Mouse (Mus musculus): ENCODE measurements around the gene Gm37240.

Gm37240 gene

DNA sequence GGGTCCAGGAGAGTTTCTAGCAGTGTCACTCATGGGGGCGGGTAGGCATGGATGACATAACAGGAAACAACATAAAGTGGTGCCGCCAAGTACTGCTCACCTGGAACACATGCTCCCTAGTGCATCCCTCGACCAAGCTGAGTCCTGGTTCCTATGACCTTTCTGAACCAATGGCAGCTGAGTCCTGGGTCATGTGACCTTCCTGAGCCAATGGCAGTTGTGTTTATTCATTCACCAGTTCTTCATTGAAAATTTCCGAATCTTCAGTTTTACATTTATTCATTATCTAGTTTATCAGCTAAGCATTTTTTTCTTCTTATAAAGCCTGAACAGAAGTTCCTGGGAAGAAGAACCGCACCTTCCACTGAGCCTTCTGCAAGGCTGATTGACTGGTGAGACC is 838.7 kb downstream of the Gm37240 start:
- no peak for ATAC-seq (ENCODE audit: low TSS enrichment)

DNA sequence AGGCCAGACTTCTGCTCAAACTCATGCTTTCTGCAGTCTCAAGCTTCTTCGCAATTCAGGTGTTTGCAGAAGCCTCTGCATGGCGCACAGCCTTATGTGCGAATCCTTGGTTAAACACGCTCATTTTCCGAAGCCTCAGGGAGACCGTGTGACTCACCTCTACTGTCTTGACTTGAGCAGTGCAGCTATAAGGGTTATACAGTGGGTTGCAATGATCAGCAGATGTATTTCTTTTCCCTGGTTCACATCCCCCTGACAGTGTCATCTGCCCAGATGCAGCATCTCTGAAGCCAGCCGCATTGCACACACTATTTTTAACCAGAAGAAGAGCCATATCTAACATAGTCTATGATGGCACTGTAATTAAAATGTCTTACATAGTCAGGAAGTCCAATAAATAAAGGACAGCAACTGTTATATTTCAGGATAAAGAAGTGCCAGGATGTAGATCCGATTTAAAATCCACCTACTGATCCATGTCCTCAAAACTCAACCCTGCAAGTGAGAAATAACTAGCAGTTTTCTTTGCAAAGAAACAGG is 843.6 kb downstream of the Gm37240 start:
- peak; percentile 64 for ATAC-seq (ENCODE audit: low TSS enrichment)

DNA sequence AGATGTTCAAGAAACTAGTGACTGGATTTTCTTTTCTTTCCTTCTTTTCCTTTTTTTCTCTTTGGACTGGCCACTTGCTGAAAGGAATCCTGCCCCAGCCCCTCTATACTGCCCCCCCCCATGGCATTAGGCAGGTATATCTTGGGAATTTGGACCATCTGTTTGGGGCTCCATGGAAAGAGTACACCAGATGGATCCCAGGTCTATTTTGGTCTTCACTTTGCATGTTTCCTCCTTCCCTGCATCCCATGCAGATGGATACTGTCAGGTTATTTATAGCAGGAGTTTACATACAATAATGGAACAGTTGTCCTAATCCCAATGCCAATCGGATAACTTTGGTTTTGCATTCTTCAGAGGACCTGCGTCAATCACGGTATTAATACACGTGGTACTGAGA is 845.2 kb downstream of the Gm37240 start:
- 0 out of 2 replicates have a peak, but pooled peaks have one; percentile 29 for ATAC-seq (ENCODE audit: low TSS enrichment)

DNA sequence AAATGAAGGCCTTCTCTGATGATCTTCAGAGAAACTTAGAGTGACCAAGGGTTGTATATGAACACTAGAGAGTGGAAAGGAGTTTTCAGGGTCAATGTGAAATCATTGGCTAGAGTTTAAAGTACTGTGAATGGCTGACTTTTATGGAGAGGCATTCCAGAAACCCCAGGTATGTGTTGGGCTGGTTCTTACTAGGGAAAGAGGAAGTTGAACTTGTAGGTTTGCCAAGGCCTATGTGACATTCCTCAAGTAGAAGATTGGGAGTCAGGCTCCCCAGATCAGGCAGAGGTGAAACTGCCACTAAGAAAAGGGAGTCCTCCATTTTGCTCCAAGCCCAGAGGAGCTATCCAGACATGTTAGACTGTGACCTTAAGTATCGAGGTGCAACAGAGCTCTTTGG is 858.2 kb downstream of the Gm37240 start:
- ATAC-seq (ENCODE audit: low TSS enrichment), result no peak

GRCm38 (mm10) chr3:85024817-85025705 is 862.3 kb downstream of the Gm37240 start:
- peak; percentile 62 for ATAC-seq (ENCODE audit: low TSS enrichment)

GRCm38 (mm10) chr3:85024237-85024636 is 863.1 kb downstream of the Gm37240 start:
- ATAC-seq (ENCODE audit: low TSS enrichment), result no peak

DNA sequence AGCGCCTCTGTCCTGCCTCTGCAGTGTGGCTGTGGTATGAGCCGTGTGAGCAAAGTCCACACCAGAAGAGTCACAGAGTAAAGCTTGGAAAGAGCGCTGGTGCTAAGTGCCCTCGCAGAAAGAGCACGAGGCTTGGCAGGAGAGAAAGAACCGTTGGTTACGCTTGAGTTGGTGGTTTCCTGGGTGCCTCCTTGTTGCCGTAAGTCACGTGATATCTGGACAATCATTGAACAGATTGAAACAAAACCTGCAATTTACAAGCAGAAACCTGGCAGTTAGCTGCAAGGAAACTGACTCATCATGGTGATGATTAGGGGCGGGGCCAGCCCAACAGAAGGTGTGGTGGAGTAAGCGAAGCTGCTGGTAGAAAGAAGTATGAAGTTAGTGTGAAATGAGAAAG is 864.5 kb downstream of the Gm37240 start:
- ATAC-seq (ENCODE audit: low TSS enrichment), result no peak

DNA sequence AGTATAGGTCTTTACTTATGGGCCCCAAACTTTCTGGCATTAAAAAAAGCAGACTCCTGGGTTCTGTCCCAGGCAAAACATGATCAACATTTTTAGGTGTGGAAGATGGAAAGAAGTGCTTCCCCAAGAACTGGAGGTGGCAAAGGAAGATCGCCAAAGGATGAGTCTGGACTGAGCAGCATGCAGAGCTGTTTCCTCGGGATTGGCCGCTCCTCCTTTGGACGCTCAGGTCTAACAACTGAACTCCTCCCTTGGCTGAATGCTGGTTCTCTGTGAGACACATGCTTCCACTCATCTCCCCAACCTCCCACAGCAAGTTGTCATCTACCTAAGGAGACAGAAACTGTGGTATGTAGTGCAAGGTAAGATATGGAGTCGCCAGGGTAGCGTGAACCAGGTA is 865.5 kb downstream of the Gm37240 start:
- ATAC-seq (ENCODE audit: low TSS enrichment), result peak; percentile 16; the same call in 1 of the 2 replicates

DNA sequence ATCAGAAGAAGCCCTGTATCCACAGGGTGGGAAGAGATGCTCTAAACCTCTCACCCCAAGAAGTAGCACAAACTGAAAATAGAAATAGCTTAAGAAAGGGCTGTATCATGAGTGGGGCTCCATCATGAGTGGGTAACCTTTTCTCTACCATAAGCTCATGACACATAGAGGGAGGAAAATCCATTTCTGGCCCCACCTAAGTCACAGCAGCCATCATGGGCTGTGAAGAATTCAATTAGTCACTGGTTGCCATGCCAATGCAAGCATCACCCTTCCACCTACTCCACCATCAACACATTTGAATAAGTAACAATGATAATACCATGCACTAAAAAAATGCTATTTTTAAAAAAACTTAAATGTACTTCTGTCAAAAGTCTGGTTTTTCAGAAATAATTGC is 867.2 kb downstream of the Gm37240 start:
- ATAC-seq (ENCODE audit: low TSS enrichment), result peak; percentile 58

DNA sequence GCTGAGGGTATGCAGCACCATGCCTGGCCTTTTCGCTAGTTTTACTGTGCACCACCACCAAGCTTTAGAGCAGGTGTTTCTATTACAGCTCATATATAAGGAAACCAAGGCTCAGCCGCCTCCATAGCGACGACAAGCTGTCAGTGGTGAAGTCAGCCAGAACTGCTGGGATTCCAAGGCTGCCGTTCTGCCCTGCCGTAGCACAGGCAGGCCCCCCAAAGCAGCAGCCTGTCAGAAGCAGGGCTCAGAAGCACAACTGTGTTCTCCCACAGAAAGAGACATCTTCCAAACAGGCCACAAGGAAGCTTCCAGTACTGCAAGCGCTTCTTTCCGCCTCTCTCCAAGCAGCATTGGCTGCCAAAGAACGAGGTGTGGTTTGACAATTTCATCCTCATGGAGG is 871.7 kb downstream of the Gm37240 start:
- peak; percentile 82 for ATAC-seq (ENCODE audit: low TSS enrichment)

DNA sequence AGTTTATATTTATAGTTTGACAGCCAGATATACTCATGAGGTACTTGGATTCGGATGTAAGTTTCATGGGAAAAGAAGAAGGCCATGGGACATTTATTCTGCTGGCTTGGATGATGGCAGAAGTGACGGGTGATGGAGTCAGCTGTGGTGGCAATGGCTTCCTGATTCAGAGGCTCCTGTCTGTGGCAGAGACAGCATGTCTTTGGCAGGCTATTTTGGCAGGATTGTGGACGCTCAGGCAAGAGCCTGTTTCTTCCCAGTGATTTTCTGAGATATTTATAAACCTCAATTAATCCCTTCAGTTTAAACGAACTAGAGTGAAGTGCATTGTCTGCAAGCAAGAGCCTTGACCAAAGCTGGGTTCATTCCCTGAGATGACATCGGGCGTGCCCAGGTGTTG is 874.4 kb downstream of the Gm37240 start:
- ATAC-seq (ENCODE audit: low TSS enrichment), result no peak

- ATAC-seq (ENCODE audit: low TSS enrichment), result no peak
Observed at GRCm38 (mm10) chr3:85005257-85005656, 882.1 kb downstream of the Gm37240 start.

- ATAC-seq (ENCODE audit: low TSS enrichment), result no peak
Observed at GRCm38 (mm10) chr3:84988880-84989279, 898.4 kb downstream of the Gm37240 start.

GRCm38 (mm10) chr3:84985121-84985625 is 902.1 kb downstream of the Gm37240 start:
- peak; percentile 68 for ATAC-seq (ENCODE audit: low TSS enrichment)

- ATAC-seq (ENCODE audit: low TSS enrichment), result no peak
Observed at GRCm38 (mm10) chr3:84982688-84983087, 904.6 kb downstream of the Gm37240 start.

- peak; percentile 10; the same call in 1 of the 2 replicates for ATAC-seq (ENCODE audit: low TSS enrichment)
Observed at GRCm38 (mm10) chr3:84980158-84980557, 907.2 kb downstream of the Gm37240 start.

DNA sequence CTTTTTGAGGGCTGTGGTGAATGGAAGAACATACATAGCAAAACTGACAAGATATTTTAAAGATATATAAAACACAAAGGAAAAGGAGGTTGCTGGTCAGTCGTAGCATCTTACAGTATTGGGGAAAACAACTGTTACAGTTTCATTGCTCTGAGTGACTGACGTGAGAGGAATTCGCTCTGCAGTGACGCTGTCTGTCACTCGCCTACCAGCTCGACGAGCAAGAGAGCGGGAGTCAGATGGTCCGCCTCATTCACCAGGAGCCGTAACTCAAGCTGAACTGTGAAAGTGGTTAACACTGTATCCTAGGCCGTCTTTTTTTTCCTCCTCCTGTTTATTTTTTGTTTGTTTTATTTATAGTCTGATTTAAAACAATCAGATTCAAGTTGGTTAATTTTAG is 908.6 kb downstream of the Gm37240 start:
- no peak for ATAC-seq (ENCODE audit: low TSS enrichment)

DNA sequence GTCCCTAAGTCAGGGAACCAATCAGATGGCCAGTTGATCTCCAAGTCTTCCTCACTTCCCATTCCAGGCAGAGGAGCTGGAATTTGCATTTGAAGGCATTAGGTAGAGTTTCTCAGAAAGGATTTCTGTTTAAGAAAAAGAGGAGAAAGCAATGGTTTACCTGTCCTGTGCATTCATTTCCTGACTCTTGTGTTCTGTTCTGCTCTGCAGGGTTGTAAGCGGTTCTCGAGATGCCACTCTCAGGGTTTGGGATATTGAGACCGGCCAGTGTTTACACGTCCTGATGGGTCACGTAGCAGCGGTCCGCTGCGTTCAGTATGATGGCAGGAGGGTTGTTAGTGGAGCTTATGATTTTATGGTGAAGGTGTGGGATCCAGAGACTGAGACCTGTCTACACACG is 913.1 kb downstream of the Gm37240 start:
- ATAC-seq (ENCODE audit: low TSS enrichment), result no peak

- ATAC-seq (ENCODE audit: low TSS enrichment), result no peak
Observed at GRCm38 (mm10) chr3:84972881-84973280, 914.4 kb downstream of the Gm37240 start.

DNA sequence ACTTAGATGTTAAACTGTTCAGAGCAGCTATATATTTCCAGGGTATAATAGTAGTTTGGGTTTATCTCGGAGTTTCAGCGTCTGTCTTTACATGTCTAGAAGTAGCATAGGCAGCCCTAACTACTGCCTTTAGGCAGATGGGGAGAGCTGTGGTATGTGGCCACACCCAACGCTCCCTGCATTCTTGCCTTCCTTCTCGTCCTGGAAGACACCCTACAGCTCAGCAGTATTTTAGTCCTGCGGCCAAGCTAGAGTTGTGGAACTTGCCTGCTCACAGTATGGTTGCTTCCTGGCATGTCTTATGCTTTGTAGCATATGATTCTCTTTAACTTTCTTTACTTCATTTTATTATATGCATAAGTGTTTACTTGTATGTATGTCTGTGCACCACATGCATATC is 915.8 kb downstream of the Gm37240 start:
- ATAC-seq (ENCODE audit: low TSS enrichment), result no peak

DNA sequence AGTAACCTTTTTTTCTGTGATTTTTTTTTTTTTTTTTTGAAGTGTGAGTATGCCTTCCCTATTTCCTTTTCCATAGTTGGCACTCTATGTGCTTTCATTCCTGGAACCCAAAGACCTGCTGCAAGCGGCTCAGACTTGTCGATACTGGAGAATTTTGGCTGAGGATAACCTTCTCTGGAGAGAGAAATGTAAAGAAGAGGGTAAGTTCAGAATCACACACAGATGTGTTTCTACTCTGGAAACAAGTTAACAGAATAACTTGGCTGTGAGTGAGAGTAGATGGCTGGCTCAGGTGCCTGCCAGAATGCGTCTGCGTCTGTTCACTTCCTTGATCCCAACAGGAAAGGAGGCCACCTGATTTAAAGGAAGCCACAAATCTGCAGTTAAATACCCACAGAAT is 920.0 kb downstream of the Gm37240 start:
- ATAC-seq (ENCODE audit: low TSS enrichment), result no peak

DNA sequence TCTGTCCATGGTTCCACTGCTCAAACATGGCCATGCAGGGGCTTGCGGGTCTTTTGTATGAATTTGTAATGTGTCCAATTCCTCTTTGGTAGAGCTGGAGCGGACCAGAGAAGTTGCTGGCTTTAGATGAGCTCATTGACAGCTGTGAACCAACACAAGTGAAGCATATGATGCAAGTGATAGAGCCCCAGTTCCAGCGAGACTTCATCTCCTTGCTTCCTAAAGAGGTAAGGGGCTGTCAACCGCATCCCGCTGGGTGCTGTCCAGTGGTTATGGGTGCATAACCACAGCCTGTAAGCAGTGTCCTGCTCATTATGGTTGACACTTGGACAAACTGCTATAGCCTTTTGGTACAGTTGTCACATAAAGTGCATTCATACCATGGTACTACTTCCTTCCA is 922.2 kb downstream of the Gm37240 start:
- no peak for ATAC-seq (ENCODE audit: low TSS enrichment)

DNA sequence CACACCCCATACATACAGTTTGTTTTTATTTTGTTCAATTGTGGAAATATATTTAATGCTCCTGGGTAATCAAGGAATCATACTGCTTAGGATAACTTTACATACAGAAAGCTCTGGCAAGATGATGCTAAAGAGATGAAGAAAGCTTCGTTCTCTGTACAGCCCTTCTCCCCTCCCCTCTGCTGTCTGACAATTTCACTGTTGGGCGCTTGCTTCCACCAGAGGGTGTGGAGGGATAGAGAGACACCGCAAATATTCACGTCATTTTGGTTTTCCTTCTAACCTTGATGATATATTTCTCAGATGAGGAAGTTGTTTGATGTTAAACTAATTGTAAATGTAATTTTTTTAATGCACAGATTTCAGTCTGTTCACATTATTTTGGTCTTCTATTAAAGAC is 931.5 kb downstream of the Gm37240 start:
- no peak for ATAC-seq (ENCODE audit: low TSS enrichment)
